Mouse (Mus musculus) left cerebral cortex, postnatal 10 days (tissue): Measurements from ENCODE around the gene Syt13. TPM values are rescaled to one million over a fixed set of nuclear protein-coding genes. Genes with fewer than 3 reads are reported as not detected.

Experiments used
- DNase-seq, 2 experiments: peaks; one replicate each; pipeline ENCODE4 v3.0.0; 2021 to 2022; ENCODE audit warnings: low spot score in 2 of 2, mixed read lengths in 1 of 2; ENCODE audit errors: extremely low spot score in 1 of 2
- intact Hi-C: fragments of 180-260 bp; cut with DNase I; formaldehyde crosslinking; loops from one replicate; pipeline ENCODE4 v1.15.1; 2025
- total RNA-seq, 2 experiments: library from RNA; stranded (reverse); gene quantifications; 2 replicates each; pipeline ENCODE4 v1.2.3; 2021

The Syt13 gene
- 10 to 100 TPM; 90.0 to 95.7 TPM for total RNA-seq

DNA sequence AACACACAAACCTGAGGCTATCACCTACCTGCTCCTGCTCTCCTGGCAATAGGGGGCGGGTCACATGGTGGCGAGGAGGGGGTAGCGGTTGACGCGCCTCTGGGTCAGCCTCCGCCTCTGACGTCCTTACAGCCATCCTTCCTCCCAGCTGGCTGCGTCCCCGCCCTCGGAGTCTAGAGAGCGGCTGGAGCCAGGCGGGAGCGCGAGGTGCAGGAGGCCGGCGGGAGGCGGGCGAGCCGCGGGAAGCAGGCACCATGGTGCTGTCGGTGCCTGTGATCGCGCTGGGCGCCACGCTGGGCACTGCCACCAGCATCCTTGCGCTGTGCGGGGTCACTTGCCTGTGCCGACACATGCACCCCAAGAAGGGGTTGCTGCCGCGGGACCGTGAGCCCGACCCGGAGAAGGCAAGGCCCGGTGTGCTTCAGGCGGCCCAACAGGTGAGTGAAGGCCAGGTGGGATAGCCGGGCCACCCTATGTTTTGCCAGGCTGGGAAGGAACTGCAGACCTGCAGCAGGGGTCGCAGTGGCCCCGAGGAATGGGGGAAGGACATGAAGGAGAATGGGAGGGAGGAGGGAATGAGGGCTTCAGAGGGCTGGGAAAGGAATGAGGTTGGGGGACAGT, at the start of gene Syt13:
Gene Syt13 (plus strand): TSS at position 166 of the 621 bp plus-strand sequence.
- DNase-seq, result peak in 1 of 2 experiments; percentile 83
- intact Hi-C loops, result loop anchor here (5.0 kb wide), 1 partner anchor 42 kb away; no protein-coding TSS in a partner anchor

DNA sequence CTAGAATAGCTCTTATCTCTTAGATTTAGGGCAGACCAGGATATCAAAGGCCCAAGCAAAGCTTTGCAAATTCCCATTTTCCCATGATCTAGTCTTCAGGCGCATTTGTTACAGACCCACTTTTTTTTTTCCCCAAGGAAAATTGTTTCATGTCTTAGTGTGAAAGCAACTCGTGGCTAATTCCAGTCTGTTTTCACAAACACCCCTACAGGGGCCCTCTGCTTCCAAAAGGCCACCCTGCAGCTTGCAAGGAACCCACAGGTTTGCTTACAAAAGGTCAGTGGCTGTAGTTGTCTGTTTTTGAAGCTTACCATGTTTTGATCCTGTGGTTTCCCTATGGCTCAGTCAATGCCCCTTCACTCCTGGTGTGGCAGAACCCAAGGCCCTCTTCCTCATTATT, 48.3 kb upstream of the Syt13 start:
- intact Hi-C loops, result no loop called here
- no peak for DNase-seq

DNA sequence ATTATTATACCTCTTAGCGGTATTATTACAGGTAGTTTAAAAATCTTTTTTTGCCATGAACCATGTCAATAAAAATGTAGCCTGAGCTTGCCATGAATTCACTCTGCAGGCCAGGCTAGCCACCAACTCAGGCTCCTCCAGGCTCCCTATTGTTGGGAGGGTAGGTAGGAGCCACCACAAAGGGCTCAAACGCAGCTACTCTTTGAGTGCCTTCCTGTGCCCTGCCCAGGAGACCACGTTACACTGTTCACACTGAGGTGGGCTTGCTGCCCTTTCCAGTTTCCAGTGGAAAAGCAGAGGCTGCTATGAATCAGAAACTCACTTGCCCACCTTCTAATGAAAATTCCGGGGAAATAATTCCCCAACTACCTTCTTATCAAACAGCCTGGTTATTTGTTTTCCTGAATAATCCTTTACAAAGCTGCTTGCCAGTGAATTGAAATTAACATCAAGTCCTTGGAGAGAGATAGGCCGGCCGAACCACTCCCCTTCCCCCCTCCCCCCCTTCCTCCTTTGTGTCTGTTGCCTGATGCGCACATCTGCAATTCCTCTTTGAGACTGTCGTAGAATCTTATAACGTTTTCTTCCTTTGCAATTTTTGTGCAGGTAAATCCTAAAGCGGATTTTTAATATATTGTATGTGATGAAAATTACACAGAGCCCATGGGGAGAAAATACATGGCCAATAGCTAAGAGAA, 44.6 kb upstream of the Syt13 start:
- no peak for DNase-seq
- intact Hi-C loops, result no loop called here

DNA sequence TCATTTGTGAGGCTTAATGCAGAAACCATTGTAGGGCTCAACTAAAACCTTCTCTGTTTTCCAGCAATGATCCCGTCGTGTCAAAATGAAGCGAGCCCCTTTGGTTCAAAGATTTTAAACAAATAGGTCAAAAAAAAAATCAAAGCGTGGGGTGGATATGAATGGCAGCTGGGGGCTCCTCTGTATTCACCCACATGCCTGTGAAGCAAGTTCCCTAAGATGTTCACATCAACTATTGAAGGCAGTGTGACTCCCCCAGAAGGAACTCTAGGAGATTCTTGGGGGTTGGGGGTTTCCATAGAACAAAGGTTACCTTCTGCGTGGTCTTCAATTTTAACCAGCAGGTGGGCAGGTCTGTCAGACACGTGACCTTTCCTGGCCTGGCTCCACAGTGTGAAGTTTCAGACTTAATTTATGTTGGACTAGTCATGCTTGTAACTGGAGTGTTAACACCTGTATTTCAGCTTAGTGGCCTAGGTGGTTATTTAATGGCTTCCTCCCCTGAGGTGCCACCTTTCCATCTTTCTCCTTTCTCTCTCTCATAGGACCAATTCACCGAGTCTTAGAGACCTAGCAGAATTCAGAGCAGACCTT, 43.7 kb upstream of the Syt13 start:
- DNase-seq, result no peak
- intact Hi-C loops, result no loop called here

DNA sequence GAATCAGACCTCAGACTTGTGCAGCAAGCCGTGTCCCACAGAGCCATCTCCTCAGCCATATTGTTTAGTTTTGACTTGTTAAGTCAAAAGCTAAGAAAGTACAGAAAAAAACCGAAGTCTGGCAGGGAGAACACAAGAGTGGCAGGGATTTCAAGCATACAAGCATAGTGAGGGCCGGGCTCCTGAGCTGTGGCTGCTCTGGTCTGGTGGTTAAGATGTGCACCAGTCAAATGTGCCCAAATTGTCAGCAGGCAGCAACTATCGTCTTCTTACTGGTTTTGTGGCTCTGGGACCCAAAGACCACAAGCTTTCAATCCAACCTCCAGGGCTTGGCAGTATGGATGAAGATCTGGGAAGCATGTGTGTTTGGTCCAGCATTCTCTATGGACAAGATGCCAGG, 42.2 kb upstream of the Syt13 start:
- no peak for DNase-seq
- intact Hi-C loops, result no loop called here

DNA sequence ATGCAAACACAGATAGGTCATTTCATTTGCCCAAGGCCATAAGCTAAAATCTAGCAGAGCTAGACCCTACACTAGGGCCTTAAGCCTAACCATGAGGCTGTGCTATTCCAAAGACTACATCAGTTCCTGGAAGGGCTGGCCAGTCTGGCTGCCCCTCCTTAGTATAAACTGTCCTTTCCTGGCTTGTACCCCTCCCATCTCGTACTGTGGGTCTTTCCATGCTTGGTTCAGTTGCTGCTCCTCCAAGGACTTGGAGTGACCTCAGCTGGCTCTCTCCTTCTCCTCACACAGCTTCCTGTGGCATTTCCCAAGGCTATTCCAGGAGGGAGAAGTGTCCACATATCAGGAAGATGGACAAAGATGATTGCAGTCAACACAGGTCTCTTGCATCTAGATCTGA, 40.3 kb upstream of the Syt13 start:
- DNase-seq, result no peak
- intact Hi-C loops, result no loop called here

DNA sequence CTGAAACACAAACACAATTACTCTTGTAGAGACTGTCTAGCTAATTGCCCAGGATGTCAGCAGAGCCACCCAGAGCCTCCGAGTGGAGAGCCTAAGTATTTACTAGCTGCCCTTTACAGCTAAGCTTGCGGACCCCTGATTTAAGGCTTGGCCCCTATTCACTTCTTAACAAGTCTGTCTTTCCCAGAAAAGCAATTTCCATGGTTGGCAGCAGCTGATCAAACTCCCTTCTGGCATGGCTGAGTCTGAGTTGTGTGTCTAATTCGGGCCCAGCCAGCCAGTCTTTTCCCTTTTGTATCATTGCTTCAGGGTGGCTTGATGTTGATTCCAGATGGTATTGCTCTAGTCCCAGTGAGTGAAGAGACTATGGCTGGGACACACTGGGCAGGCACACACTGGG, 37.4 kb upstream of the Syt13 start:
- intact Hi-C loops, result no loop called here
- DNase-seq, result peak in 1 of 2 experiments; percentile 31

DNA sequence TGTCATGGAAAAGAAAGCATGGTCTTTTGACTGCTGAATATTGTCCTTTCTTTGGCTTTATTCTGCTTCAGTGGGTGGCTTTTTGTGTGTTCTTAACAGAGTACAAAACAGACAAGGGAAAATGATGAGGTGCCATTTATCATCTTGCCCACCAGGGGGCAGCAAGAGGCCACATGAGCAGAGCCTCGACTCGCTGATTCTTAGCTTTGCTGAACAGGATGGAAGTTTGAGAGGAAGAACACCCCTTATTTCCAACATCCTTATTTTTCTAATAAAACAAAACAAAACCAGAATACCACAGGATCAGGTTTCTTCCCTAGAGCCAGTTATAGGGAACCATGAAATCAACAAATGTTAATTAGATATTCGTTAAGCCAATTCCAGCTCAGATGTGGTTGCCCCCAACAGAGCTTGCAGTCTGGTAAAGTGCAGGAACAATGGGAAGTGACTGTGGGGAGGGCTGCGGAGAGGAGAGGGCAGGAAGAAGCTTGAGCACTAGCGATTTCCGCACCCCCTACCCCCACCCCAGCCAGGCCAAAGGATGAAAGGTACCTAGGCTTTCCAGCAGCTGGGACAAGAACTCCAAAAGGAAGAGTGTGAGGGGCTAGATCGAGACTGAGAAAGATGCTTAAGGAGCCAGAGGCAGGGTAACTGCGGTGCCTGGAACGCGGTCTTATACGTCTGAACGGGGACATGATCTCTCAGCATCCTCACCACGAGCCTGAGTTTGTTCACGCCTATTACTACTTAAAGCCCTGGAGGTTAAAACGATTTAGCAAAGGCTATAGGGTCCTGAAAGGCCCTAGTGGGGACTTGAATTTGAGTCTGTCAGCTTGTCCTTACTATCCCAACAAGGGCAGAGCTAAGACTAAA, 31.6 kb upstream of the Syt13 start:
- DNase-seq, result peak; percentile 62 to 67
- intact Hi-C loops, result no loop called here

DNA sequence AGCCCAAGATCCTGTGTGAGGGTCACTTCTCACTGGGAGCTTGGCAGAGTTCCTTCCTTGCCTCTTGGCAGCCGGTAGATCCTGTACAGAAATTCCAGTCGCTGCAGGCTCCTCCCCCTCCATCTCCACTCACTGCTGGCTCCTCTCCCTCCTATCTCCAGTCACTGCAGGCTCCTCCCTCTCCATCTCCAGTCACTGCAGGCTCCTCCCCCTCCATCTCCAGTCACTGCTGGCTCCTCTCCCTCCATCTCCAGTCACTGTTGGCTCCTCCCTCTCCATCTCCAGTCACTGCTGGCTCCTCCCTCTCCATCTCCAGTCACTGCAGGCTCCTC, 31.0 kb upstream of the Syt13 start:
- DNase-seq, result peak in 1 of 2 experiments; percentile 44
- intact Hi-C loops, result no loop called here

DNA sequence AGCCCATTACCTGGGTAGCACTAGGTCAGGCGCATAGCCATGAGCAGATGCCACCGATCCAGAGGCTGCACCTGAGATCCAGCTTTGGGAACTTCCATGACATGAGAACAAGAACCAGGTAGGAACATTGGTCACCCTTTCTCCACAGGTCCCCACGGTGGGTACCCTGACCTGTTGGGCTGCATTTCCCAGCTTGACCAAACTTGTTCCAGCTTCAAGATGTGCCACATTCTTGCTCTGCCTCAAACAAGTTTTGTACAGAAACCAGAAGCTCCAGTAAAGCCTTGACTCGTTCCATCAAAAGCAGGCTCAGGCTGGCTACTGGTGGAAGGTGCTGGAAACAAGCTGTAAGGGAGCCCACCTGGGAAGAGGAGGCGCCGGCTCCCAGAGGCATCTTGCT, 29.9 kb upstream of the Syt13 start:
- intact Hi-C loops, result no loop called here
- no peak for DNase-seq

DNA sequence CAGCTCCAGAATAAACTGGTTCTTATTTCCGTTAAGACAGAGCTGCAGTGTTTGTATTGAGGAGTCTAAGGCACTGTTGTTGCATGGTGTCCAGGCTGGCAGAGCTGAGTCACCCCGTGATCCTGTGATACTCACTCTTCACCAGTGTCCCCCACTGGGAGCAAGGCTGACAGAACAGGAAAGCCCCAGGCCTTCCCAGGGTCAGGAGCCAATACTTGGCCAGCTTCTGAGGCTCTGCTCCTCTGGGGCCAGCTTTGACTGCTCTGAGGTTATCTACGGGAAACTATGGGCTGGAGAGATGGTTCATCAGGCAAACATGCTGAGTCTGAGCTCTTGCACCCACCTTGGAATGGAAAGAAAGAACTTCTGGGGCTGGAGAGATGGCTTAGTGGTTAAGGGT, 28.0 kb upstream of the Syt13 start:
- DNase-seq, result no peak

DNA sequence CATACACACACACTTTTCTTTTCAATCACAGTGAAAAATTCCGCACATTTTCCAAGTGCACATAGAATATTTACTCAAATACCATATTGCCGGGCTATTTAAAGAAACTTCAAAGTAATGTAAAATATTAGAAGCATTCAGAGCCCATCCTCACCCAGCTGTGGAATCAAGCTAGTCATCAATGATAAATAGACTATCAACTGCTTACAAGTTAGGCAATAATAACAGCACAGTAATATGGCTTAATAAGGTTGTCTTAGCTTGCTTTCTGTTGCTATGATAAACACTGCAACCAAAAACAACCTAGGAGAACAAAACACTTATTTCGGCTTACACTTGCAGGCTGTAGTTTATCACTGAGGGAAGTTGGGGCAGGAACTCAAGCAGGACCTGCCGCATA, 22.4 kb upstream of the Syt13 start:
- intact Hi-C loops, result no loop called here
- DNase-seq, result no peak

More for the DNA sequence above, 28.0 kb upstream of the Syt13 start:
- intact Hi-C loops, result no loop called here

DNA sequence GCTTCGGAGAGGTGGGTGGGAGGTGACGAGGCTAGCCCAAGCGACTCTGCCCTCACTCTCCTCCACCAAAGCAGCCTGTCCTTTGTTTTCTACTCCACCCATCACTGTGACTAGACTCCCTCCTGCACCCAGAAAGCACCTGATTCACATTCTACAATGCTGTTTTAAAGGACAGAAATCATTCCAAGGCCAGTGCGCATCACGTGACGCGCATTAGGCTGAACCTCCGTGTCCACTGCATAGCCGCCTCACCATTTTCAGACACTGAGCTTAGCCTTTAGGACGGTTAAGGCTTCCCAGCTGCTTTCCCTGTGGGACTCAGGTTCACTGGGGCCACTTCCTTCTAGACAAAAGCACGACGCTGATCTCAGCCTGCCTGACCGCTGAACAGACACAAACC, 11.2 kb upstream of the Syt13 start:
- intact Hi-C loops, result loop anchor here (1.0 to 5.0 kb wide), 2 partner anchors 160 to 294 kb away; no protein-coding TSS in a partner anchor
- DNase-seq, result no peak

DNA sequence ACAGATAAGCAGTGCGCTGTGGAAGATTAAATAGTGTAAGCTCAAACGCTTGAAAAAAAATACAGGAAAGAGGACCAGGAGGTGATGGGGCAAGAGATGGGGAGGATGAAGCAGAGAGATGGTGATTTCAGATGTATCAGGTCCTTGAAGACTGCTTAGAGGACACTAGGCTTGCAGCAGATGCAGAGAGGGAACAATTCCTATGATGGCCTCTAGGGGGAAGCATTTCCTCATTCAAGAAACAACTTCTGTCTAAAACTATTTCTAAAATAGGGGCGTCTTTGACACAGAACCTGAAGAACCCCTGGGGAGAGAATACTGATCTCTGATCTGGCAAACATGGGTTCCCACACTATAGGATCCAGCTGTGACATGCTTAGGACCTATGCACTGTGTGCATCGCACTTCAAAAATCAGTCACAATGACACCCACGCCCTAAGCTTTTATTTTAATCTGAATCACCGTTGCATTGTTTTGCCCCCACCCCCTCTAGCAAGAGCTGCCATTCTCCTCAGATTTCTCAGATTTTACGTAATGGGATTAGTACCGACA, 10.5 kb upstream of the Syt13 start:
- DNase-seq, result peak in 1 of 2 experiments; percentile 82
- intact Hi-C loops, result loop anchor here (1.0 to 5.0 kb wide), 2 partner anchors 159 to 293 kb away; no protein-coding TSS in a partner anchor

DNA sequence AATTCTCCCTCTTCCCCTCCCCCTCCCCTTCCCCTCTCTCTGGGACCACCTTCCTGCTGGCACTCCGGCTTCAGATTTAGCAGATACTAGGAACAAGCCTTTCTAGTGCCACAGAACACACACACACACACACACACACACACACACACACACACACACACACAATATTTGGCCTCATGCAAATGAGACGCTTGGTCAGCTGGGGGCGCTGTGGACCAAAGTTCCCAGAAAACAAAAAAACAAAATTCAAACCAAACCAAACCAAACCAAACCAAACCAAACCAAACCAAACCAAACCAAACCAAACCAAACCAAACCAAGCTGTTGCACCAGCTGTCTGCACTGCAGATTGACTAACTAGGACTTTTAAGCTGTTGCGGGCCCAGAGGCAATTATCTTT, 4.5 kb upstream of the Syt13 start:
- no peak for DNase-seq
- intact Hi-C loops, result no loop called here

DNA sequence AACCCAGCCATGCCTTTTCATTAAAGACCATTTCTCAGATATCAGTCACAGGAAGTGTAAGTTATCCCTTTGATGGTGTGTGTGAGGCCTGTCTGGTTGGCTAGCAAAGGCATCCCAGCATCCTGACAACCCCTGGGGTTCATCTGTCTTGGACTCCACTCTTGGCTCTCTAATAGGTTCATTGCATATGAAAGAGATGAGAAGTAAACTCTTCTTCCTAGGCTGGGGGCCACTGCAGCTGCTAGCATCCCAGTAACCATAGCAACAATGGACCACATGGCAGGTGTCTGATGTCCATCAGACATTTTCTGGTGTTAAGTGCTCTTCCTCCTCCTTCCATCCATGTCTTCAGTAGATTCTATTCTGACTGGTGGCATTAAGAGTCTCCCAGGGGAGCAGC, 2.6 kb upstream of the Syt13 start:
- intact Hi-C loops, result no loop called here
- DNase-seq, result no peak

DNA sequence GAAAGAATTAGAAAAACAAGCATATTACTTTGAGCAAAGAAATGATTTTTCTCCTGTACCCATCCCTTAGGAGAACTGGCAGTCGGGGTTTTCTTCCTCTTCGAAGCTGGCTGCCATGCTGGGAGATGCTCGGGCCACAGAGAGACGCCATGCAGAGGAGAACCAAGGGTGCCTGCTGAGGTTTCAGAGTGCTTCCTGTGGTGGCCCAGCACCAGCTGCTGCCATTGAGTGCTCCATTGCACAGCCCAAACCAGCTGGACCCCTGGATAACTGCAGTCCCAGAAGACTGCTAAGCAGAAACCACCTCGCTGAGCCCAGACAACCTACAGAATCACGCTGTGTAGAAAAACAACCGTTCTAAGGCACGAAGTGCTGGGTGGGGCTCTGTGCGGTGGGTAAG, 1.6 kb upstream of the Syt13 start:
- DNase-seq, result no peak
- intact Hi-C loops, result no loop called here

DNA sequence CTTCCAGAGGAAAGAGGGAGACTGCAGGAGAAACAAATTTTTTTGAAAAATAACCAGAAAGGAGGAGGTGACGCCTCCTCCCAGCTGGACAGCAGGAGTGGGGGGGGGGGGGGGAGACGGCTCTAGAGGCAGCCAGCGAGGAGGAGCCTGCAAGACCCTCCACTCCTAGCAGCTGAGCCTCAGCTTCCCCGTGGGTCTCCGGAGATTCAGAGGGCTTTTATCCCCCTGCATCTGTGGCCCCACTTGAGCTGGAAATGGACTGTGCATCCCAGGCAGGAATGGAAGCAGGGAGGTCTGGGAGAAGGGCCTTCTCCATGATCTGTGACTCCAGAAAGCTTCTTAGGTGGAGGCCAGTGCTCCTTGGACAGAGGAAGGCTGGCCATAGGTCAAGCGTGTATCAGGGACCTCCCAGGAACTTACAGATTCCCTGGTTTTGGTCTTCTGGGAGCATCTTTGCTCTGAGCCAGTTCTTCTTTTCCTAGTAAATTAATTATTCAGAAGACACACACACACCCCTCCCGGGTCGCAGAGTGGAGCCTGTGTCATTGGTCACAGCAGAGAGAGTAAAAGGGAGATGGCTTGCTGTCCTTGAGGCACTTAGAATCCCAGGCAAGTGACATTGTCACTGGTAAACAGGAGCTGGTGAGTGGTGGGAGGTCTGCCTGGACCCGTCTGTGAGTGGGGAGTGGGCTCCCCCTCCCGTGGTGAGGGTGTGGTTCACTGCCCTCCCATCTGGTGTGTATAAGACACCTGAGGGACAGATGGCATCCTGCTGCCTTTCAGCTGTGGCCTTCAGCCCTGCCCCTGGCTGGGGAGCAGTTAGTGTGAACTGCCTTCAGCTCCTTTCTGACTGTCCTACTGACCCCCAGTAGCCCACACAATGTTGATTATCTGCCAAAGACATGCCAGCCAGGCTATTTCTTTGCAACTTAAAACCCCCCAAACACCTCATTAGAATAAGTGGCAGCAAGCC, 1.0 kb downstream of the Syt13 start:
- no peak for DNase-seq
- intact Hi-C loops, result loop anchor here (5.0 kb wide), 1 partner anchor 41 kb away; no protein-coding TSS in a partner anchor
